17 mouse cellular contexts compared by ENCODE assay signal in genomic region chr4:41303671-41304070, GRCm38 (mm10). TPM values are rescaled to one million over a fixed set of nuclear protein-coding genes. Genes with fewer than 3 reads are reported as not detected.
DNase-seq lines count a peak whose midpoint lies in the region; ATAC-seq and TF ChIP-seq lines count a peak whose summit lies in the region.
"Had no signal": no experiment of that assay in that cellular context is flagged by ENCODE, and none has a peak within 500 bp of the region (broad histone marks: within the 10 kb centered on the region; RNA-seq: fewer than 3 reads in every experiment).

No protein-coding gene starts in this region.

- 87% methylated on average over 7 of the region's 7 CpGs for WGBS in forebrain, embryonic 15.5 days
- 85% methylated on average over 7 of the region's 7 CpGs for WGBS in forebrain, embryonic 14.5 days
- WGBS in liver, postnatal 0 days (ENCODE audit: insufficient replicate concordance): 82% methylated on average over 7 of the region's 7 CpGs
- 91% methylated on average over 7 of the region's 7 CpGs for WGBS in midbrain, embryonic 10.5 days

- no peak overlapping the region for H3K4me2 ChIP-seq in forebrain, embryonic 15.5 days (replicated peaks)
- no peak overlapping the region for H3K4me2 ChIP-seq in forebrain, embryonic 14.5 days (ENCODE audit: low read length)
- H3K4me2 ChIP-seq in liver, postnatal 0 days (ENCODE audit: low read depth, low read length): no peak overlapping the region
- H3K4me2 ChIP-seq: heart, embryonic 12.5 days; limb, embryonic 12.5 days; lung, embryonic 15.5 days; neural tube, embryonic 12.5 days had no signal

- no peak for ATAC-seq in forebrain, embryonic 15.5 days (replicated peaks)
- ATAC-seq in forebrain, embryonic 14.5 days: no peak
- ATAC-seq in liver, postnatal 0 days: no peak; the same call in 1 of the 2 replicates
- ATAC-seq: hindbrain, embryonic 16.5 days; intestine, postnatal 0 days had no signal

- H3K36me3 ChIP-seq in forebrain, embryonic 15.5 days: peaks cover 50% of the 10 kb centered on the region
- peaks cover 58% of the 10 kb centered on the region for H3K36me3 ChIP-seq in forebrain, embryonic 14.5 days (ENCODE audit: control insufficient read depth, insufficient read depth, low read length)
- H3K36me3 ChIP-seq in liver, postnatal 0 days (replicated peaks; ENCODE audit: insufficient read depth, low read length): peaks cover 69% of the 10 kb centered on the region
- H3K36me3 ChIP-seq in midbrain, embryonic 10.5 days: peaks cover 85% of the 10 kb centered on the region

- no peaks in the 10 kb centered on the region for H3K27me3 ChIP-seq in forebrain, embryonic 15.5 days
- no peaks in the 10 kb centered on the region for H3K27me3 ChIP-seq in forebrain, embryonic 14.5 days (replicated peaks; ENCODE audit: control insufficient read depth, insufficient read depth, low read length)
- H3K27me3 ChIP-seq in liver, postnatal 0 days (ENCODE audit: insufficient read depth, low read length): no peaks in the 10 kb centered on the region
- no peaks in the 10 kb centered on the region for H3K27me3 ChIP-seq in midbrain, embryonic 10.5 days (ENCODE audit: low read depth, poor library complexity, severe bottlenecking)
- H3K27me3 ChIP-seq: heart, embryonic 12.5 days; limb, embryonic 12.5 days; lung, embryonic 15.5 days; neural tube, embryonic 12.5 days had no signal

- no peaks in the 10 kb centered on the region for H3K9me3 ChIP-seq in forebrain, embryonic 15.5 days
- no peaks in the 10 kb centered on the region for H3K9me3 ChIP-seq in forebrain, embryonic 14.5 days (replicated peaks; ENCODE audit: control insufficient read depth, low read length)
- H3K9me3 ChIP-seq in liver, postnatal 0 days (ENCODE audit: low read length): no peaks in the 10 kb centered on the region
- no peaks in the 10 kb centered on the region for H3K9me3 ChIP-seq in midbrain, embryonic 10.5 days (replicated peaks)
- H3K9me3 ChIP-seq: heart, embryonic 12.5 days; limb, embryonic 12.5 days; lung, embryonic 15.5 days; neural tube, embryonic 12.5 days had no signal

- H3K4me3 ChIP-seq in forebrain, embryonic 15.5 days: no peak overlapping the region
- H3K4me3 ChIP-seq in forebrain, embryonic 14.5 days (ENCODE audit: low read depth, low read length): no peak overlapping the region
- H3K4me3 ChIP-seq in liver, postnatal 0 days (ENCODE audit: low read depth, low read length): no peak overlapping the region
- H3K4me3 ChIP-seq in midbrain, embryonic 10.5 days: no peak overlapping the region
- H3K4me3 ChIP-seq: heart, embryonic 12.5 days; left cerebral cortex, adult 2 months; limb, embryonic 12.5 days; lung, embryonic 15.5 days; neural tube, embryonic 12.5 days had no signal

- no peak overlapping the region for H3K9ac ChIP-seq in forebrain, embryonic 15.5 days (replicated peaks)
- H3K9ac ChIP-seq in forebrain, embryonic 14.5 days (ENCODE audit: low read length): no peak overlapping the region
- no peak overlapping the region for H3K9ac ChIP-seq in liver, postnatal 0 days (replicated peaks)
- H3K9ac ChIP-seq: heart, embryonic 12.5 days; limb, embryonic 12.5 days; lung, embryonic 15.5 days; neural tube, embryonic 12.5 days had no signal

- peaks cover 9% of the 10 kb centered on the region; the same call in 1 of the 2 replicates for H3K4me1 ChIP-seq in forebrain, embryonic 15.5 days
- no peaks in the 10 kb centered on the region for H3K4me1 ChIP-seq in forebrain, embryonic 14.5 days (ENCODE audit: control insufficient read depth, insufficient read depth, low read length)
- H3K4me1 ChIP-seq in liver, postnatal 0 days (ENCODE audit: insufficient read depth): peaks cover 32% of the 10 kb centered on the region
- H3K4me1 ChIP-seq in midbrain, embryonic 10.5 days: no peaks in the 10 kb centered on the region
- H3K4me1 ChIP-seq: limb, embryonic 12.5 days; lung, embryonic 15.5 days; neural tube, embryonic 12.5 days had no signal

- no peak for TF ChIP-seq EP300 in liver, postnatal 0 days (IDR thresholded peaks at IDR 0.05; ENCODE audit: low read depth)

- 0 out of 2 replicates have a peak overlapping the region, but pooled peaks have one; percentile 8 for H3K27ac ChIP-seq in forebrain, embryonic 15.5 days (replicated peaks)
- no peak overlapping the region for H3K27ac ChIP-seq in forebrain, embryonic 14.5 days (ENCODE audit: low read depth, low read length)
- peak overlapping the region; percentile 19; the same call in 1 of the 2 replicates for H3K27ac ChIP-seq in liver, postnatal 0 days (ENCODE audit: low read depth)
- no peak overlapping the region for H3K27ac ChIP-seq in midbrain, embryonic 10.5 days (replicated peaks)
- H3K27ac ChIP-seq: left cerebral cortex, adult 2 months; lung, embryonic 15.5 days; neural tube, embryonic 12.5 days had no signal

- no peak for DNase-seq in forebrain, embryonic 14.5 days (ENCODE audit: low spot score)
- DNase-seq in R1 (ENCODE audit: low read depth, low spot score): peak; percentile 75
- peak; percentile 58 to 60 for DNase-seq in cerebellum, postnatal 14 days
- DNase-seq in liver, postnatal 0 days: no peak
- DNase-seq in urinary bladder, postnatal 4 days (ENCODE audit: low spot score in 2 of 2): no peak
- no peak for DNase-seq in retina, postnatal 1 day
- DNase-seq in midbrain, embryonic 10.5 days (ENCODE audit: low spot score): no peak
- DNase-seq: adrenal gland, postnatal 14 days; kidney, postnatal 10 days had no signal

- no peak for TF ChIP-seq CTCF in liver, postnatal 0 days (IDR thresholded peaks at IDR 0.05; ENCODE audit: low read depth)

RNA-seq across cellular contexts. Expression of gene Dcaf12, which starts 11.0 kb away (rescaled TPM):
- 84.8 and 91.4 TPM in 2 replicates for polyA plus RNA-seq in forebrain, embryonic 15.5 days (2015; fragmentation: Nextera tagmentation; extraction: Ambion mirVana)
- 53.4 and 64.7 TPM in 2 replicates for polyA plus RNA-seq in forebrain, embryonic 14.5 days (2014; fragmentation: Nextera tagmentation; extraction: Ambion mirVana)
- polyA plus RNA-seq in liver, postnatal 0 days (2015; fragmentation: Nextera tagmentation; extraction: Ambion mirVana): 35.8 and 39.6 TPM in 2 replicates
- polyA plus RNA-seq in midbrain, embryonic 10.5 days (2016; fragmentation: Nextera tagmentation; extraction: Ambion mirVana): 61.7 and 67.4 TPM in 2 replicates

RNA-seq across cellular contexts. Expression of gene Ubap2, which starts 28.7 kb away (rescaled TPM):
- polyA plus RNA-seq in forebrain, embryonic 15.5 days (2015; fragmentation: Nextera tagmentation; extraction: Ambion mirVana): 54.9 and 58.9 TPM in 2 replicates
- polyA plus RNA-seq in forebrain, embryonic 14.5 days (2014; fragmentation: Nextera tagmentation; extraction: Ambion mirVana): 41.7 and 51.2 TPM in 2 replicates
- 8.3 and 10.8 TPM in 2 replicates for polyA plus RNA-seq in liver, postnatal 0 days (2015; fragmentation: Nextera tagmentation; extraction: Ambion mirVana)
- polyA plus RNA-seq in midbrain, embryonic 10.5 days (2016; fragmentation: Nextera tagmentation; extraction: Ambion mirVana): 77.0 and 86.5 TPM in 2 replicates

RNA-seq across cellular contexts. Expression of gene Ubap1, which starts 45.1 kb away (rescaled TPM):
- 69.2 and 73.5 TPM in 2 replicates for polyA plus RNA-seq in forebrain, embryonic 15.5 days (2015; fragmentation: Nextera tagmentation; extraction: Ambion mirVana)
- 59.6 and 74.9 TPM in 2 replicates for polyA plus RNA-seq in forebrain, embryonic 14.5 days (2014; fragmentation: Nextera tagmentation; extraction: Ambion mirVana)
- 25.6 and 28.6 TPM in 2 replicates for polyA plus RNA-seq in liver, postnatal 0 days (2015; fragmentation: Nextera tagmentation; extraction: Ambion mirVana)
- 81.8 and 85.7 TPM in 2 replicates for polyA plus RNA-seq in midbrain, embryonic 10.5 days (2016; fragmentation: Nextera tagmentation; extraction: Ambion mirVana)

Comparison
In these comparisons a context has a peak if more than half of its experiments do, and no peak if none do; other contexts are left out.
1. H3K27ac ChIP-seq: peak in forebrain, embryonic 15.5 days (single experiment) and liver, postnatal 0 days (single experiment); none in forebrain, embryonic 14.5 days (single experiment) and midbrain, embryonic 10.5 days (single experiment).
2. DNase-seq: peak in R1 (single experiment) and cerebellum, postnatal 14 days (2 of 2); none in forebrain, embryonic 14.5 days (single experiment), liver, postnatal 0 days (single experiment), urinary bladder, postnatal 4 days (0 of 2), retina, postnatal 1 day (single experiment) and midbrain, embryonic 10.5 days (single experiment).